Mouse (Mus musculus): ENCODE measurements around the gene Dtx3.

GRCm38 (mm10) chr10:127189116-127189650, 6.3 kb downstream of the Dtx3 start:
- TF ChIP-seq EP300 (IDR thresholded peaks at IDR 0.05; ENCODE audit: insufficient read depth, low read depth, low read length) (no peak), CTCF (IDR thresholded peaks at IDR 0.05; ENCODE audit: low read depth, low read length) (no peak), POLR2A (IDR thresholded peaks at IDR 0.05; ENCODE audit: insufficient read depth, low read length) (no peak)
